9 mouse cellular contexts compared by ENCODE assay signal in the genomic region with DNA sequence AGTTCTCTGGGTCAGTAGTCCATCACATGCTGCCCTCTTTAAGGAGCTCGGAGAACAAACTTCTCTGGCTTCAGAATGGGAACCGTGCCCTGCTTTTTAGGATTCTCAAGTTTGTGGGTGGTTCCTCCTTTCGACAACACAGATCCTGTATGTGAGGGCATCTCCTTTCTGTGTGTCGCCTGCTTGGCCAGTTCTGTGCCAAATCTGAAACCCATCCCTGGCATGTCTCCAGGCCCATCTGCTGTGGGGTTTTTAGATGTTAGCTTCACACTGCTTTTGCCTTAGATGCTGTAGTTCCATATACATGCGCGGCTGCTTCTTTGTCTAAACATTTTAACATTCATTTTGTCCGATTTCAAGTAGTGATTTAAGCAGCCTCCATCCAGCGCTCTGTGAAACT.
A peak's percentile ranks its signal among the peaks of the same experiment; 100 is the strongest.
DNase-seq lines count a peak whose midpoint lies in the region; ATAC-seq lines count a peak whose summit lies in the region.
"Had no signal": no experiment of that assay in that cellular context is flagged by ENCODE, and none has a peak within 500 bp of the region (broad histone marks: within the 10 kb centered on the region; RNA-seq: fewer than 3 reads in every experiment).

No protein-coding gene starts in this region.

- 0 out of 2 replicates have a peak overlapping the region, but pooled peaks have one; percentile 26 for H3K4me2 ChIP-seq in lung, embryonic 15.5 days
- H3K4me2 ChIP-seq: stomach, embryonic 15.5 days had no signal

- no peak overlapping the region for H3K27ac ChIP-seq in lung, embryonic 15.5 days
- H3K27ac ChIP-seq: stomach, embryonic 15.5 days had no signal

- DNase-seq in lung, postnatal 36 days, result no peak
- DNase-seq in cerebellum, adult 9-10 months, result peak; percentile 88
- peak; percentile 80 to 91 for DNase-seq in frontal cortex, postnatal 36 days (ENCODE audit: low spot score in 2 of 2)
- DNase-seq in left cerebral cortex, postnatal 4 days, result peak; percentile 93
- DNase-seq in urinary bladder, postnatal 4 days (ENCODE audit: low spot score in 2 of 2), result no peak
- no peak for DNase-seq in thymus, postnatal 10 days (ENCODE audit: low spot score in 2 of 2)
- no peak for DNase-seq in heart, postnatal 14 days

- H3K36me3 ChIP-seq in lung, embryonic 15.5 days, result no peaks in the 10 kb centered on the region
- H3K36me3 ChIP-seq: stomach, embryonic 15.5 days had no signal

- H3K4me3 ChIP-seq in lung, embryonic 15.5 days, result no peak overlapping the region
- H3K4me3 ChIP-seq: stomach, embryonic 15.5 days had no signal

- H3K4me1 ChIP-seq in lung, embryonic 15.5 days, result peaks cover 6% of the 10 kb centered on the region
- H3K4me1 ChIP-seq: stomach, embryonic 15.5 days had no signal

- WGBS in lung, embryonic 15.5 days, result 44% methylated on average over 8 of the region's 8 CpGs

- no peak overlapping the region for H3K9ac ChIP-seq in lung, embryonic 15.5 days
- H3K9ac ChIP-seq: stomach, embryonic 15.5 days had no signal

- intact Hi-C loops in left cerebral cortex, postnatal 4 days (cut with DNase I), result loop anchor here (5.0 kb wide), 1 partner anchor 94 kb away; the partner anchor contains the start of gene Vldlr
- intact Hi-C loops in heart, postnatal 14 days (cut with DNase I), result no loop called here

- no peak for ATAC-seq in lung, embryonic 15.5 days (ENCODE audit: borderline replicate concordance, extremely low read depth, low FRiP score, low TSS enrichment)

- no peaks in the 10 kb centered on the region for H3K9me3 ChIP-seq in lung, embryonic 15.5 days
- H3K9me3 ChIP-seq: stomach, embryonic 15.5 days had no signal

- H3K27me3 ChIP-seq in lung, embryonic 15.5 days, result no peaks in the 10 kb centered on the region
- H3K27me3 ChIP-seq: stomach, embryonic 15.5 days had no signal

Comparison
In these comparisons a context has a peak if more than half of its experiments do, and no peak if none do; other contexts are left out.
1. DNase-seq: peak in cerebellum, adult 9-10 months (single experiment), frontal cortex, postnatal 36 days (2 of 2) and left cerebral cortex, postnatal 4 days (single experiment); none in lung, postnatal 36 days (single experiment), urinary bladder, postnatal 4 days (0 of 2), thymus, postnatal 10 days (0 of 2) and heart, postnatal 14 days (0 of 2).